Mouse (Mus musculus) olfactory bulb, adult 2 months (tissue): ENCODE measurements around the gene Zcchc14.

ENCODE experiments used
- CTCF ChIP-seq: fragments of 200-500 bp; IDR thresholded peaks from 2 replicates; pipeline ENCODE4 v1.5.1; 2012; ENCODE audit warnings: low read depth, mild to moderate bottlenecking, low read length, moderate library complexity; ENCODE audit not compliant: insufficient read depth
- POLR2A ChIP-seq: fragments of 200-500 bp; IDR thresholded peaks from 2 replicates; pipeline ENCODE4 v1.6.1; 2012; ENCODE audit warnings: mild to moderate bottlenecking, low read depth, low read length, moderate library complexity; ENCODE audit not compliant: insufficient read depth

DNA sequence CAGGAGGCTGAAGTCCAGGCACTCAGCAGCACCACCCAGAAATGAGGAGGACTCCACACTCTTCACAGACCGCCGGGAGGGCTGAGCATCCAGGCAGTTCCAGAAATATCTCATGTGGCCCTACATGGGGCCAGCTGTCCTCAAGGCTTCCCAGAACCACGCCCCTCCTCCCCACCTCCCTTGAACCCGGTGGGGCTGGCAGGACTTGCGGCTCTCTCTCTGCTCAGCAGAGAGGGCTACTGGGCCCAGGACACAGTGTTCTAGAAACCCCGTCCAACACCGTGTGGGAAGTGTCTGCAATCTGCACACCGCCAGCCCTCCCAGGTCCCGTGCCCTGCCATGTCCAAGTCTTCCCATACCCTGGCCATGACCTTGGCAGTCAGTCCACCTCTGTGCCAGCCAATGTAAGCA is 89.8 kb downstream of the Zcchc14 start:
- no peak for TF ChIP-seq CTCF
- no peak for TF ChIP-seq POLR2A
